ENCODE assay signal across 17 mouse cellular contexts in genomic region chr9:75400639-75401038, GRCm38 (mm10). TPM values are rescaled to one million over a fixed set of nuclear protein-coding genes. Genes with fewer than 3 reads are reported as not detected.
DNase-seq lines count a peak whose midpoint lies in the region; ATAC-seq and TF ChIP-seq lines count a peak whose summit lies in the region.
"Had no signal": no experiment of that assay in that cellular context is flagged by ENCODE, and none has a peak within 500 bp of the region (broad histone marks: within the 10 kb centered on the region; RNA-seq: fewer than 3 reads in every experiment).

No protein-coding gene starts in this region.

- ATAC-seq in cerebellum, adult (ENCODE audit: insufficient number of reproducible peaks, low FRiP score, low TSS enrichment) = no peak
- no peak for ATAC-seq in heart, embryonic 11.5 days (replicated peaks; ENCODE audit: insufficient number of reproducible peaks, low FRiP score, low TSS enrichment)
- ATAC-seq in neural tube, embryonic 13.5 days (ENCODE audit: low read depth) = no peak
- ATAC-seq: intestine, embryonic 15.5 days; midbrain, embryonic 16.5 days had no signal

- H3K4me2 ChIP-seq in heart, embryonic 11.5 days = no peak overlapping the region
- H3K4me2 ChIP-seq in neural tube, embryonic 13.5 days = no peak overlapping the region
- H3K4me2 ChIP-seq: embryonic facial prominence, embryonic 12.5 days; intestine, embryonic 15.5 days; liver, embryonic 13.5 days; neural tube, embryonic 15.5 days had no signal

- H3K27me3 ChIP-seq in cerebellum, adult 2 months (ENCODE audit: control insufficient read depth, insufficient read depth, low read length) = no peaks in the 10 kb centered on the region
- no peaks in the 10 kb centered on the region for H3K27me3 ChIP-seq in heart, embryonic 11.5 days (ENCODE audit: control insufficient read depth, insufficient read depth, low read length)
- no peaks in the 10 kb centered on the region for H3K27me3 ChIP-seq in neural tube, embryonic 13.5 days
- H3K27me3 ChIP-seq: embryonic facial prominence, embryonic 12.5 days; intestine, embryonic 15.5 days; liver, embryonic 13.5 days; neural tube, embryonic 15.5 days had no signal

- intact Hi-C loops in heart, postnatal 25 days (cut with DNase I) = no loop called here

- peak; percentile 40 to 41 for DNase-seq in cerebellum, adult 2 months
- DNase-seq in heart, postnatal 25 days (ENCODE audit: low spot score) = no peak
- DNase-seq in neural tube, embryonic 10.5 days (ENCODE audit: extremely low spot score, low spot score) = no peak
- no peak for DNase-seq in lung, adult 2 months
- no peak for DNase-seq in spleen, postnatal 10 days (ENCODE audit: low spot score in 2 of 2)
- DNase-seq: liver, embryonic 13.5 days had no signal

- peaks cover 9% of the 10 kb centered on the region; the same call in 1 of the 2 replicates for H3K36me3 ChIP-seq in heart, embryonic 11.5 days (ENCODE audit: control insufficient read depth, insufficient read depth, low read length)
- peaks cover 30% of the 10 kb centered on the region for H3K36me3 ChIP-seq in neural tube, embryonic 13.5 days

- no peaks in the 10 kb centered on the region for H3K9me3 ChIP-seq in heart, embryonic 11.5 days (replicated peaks; ENCODE audit: control insufficient read depth, low read length)
- H3K9me3 ChIP-seq in neural tube, embryonic 13.5 days = no peaks in the 10 kb centered on the region
- H3K9me3 ChIP-seq: embryonic facial prominence, embryonic 12.5 days; intestine, embryonic 15.5 days; liver, embryonic 13.5 days; neural tube, embryonic 15.5 days had no signal

- 37% methylated on average over 5 of the region's 5 CpGs for WGBS in cerebellum, adult 2 months
- 49% methylated on average over 5 of the region's 5 CpGs for WGBS in heart, embryonic 11.5 days (ENCODE audit: insufficient replicate concordance)
- WGBS in neural tube, embryonic 13.5 days = 69% methylated on average over 5 of the region's 5 CpGs
- WGBS in lung, adult 2 months = 30% methylated on average over 5 of the region's 5 CpGs

- H3K4me3 ChIP-seq in cerebellum, adult 2 months (replicated peaks; ENCODE audit: insufficient read depth, low read depth, low read length) = no peak overlapping the region
- no peak overlapping the region for H3K4me3 ChIP-seq in heart, embryonic 11.5 days (ENCODE audit: low read depth, low read length)
- no peak overlapping the region for H3K4me3 ChIP-seq in neural tube, embryonic 13.5 days
- no peak overlapping the region for H3K4me3 ChIP-seq in lung, adult 2 months (replicated peaks; ENCODE audit: extremely low read depth, low read depth, low read length)
- H3K4me3 ChIP-seq: embryonic facial prominence, embryonic 12.5 days; intestine, embryonic 15.5 days; liver, embryonic 13.5 days; neural tube, embryonic 15.5 days had no signal

- H3K9ac ChIP-seq in heart, embryonic 11.5 days (ENCODE audit: low read depth, low read length) = 0 out of 2 replicates have a peak overlapping the region, but pooled peaks have one; percentile 5
- H3K9ac ChIP-seq in neural tube, embryonic 13.5 days = peak overlapping the region; percentile 12; the same call in 1 of the 2 replicates
- H3K9ac ChIP-seq: embryonic facial prominence, embryonic 12.5 days; intestine, embryonic 15.5 days; liver, embryonic 13.5 days; neural tube, embryonic 15.5 days had no signal

- TF ChIP-seq POLR2A in cerebellum, adult 2 months (IDR thresholded peaks at IDR 0.05; ENCODE audit: borderline replicate concordance, insufficient read depth, low read length) = no peak
- no peak for TF ChIP-seq POLR2A in lung, adult 2 months (IDR thresholded peaks at IDR 0.05; ENCODE audit: borderline replicate concordance, extremely low read depth, low read depth, low read length)

- no peak for TF ChIP-seq CTCF in cerebellum, adult 2 months (IDR thresholded peaks at IDR 0.05; ENCODE audit: borderline replicate concordance, insufficient read depth, low read depth, low read length)
- no peak for TF ChIP-seq CTCF in lung, adult 2 months (IDR thresholded peaks at IDR 0.05; ENCODE audit: insufficient read depth, low read length)

- H3K27ac ChIP-seq in cerebellum, adult 2 months (ENCODE audit: insufficient read depth, low read length) = no peak overlapping the region
- H3K27ac ChIP-seq in heart, embryonic 11.5 days (ENCODE audit: low read depth, low read length) = no peak overlapping the region
- H3K27ac ChIP-seq in neural tube, embryonic 13.5 days (replicated peaks) = no peak overlapping the region
- H3K27ac ChIP-seq: embryonic facial prominence, embryonic 12.5 days; intestine, embryonic 15.5 days; liver, embryonic 13.5 days; neural tube, embryonic 15.5 days had no signal

- peaks cover 19% of the 10 kb centered on the region for H3K4me1 ChIP-seq in cerebellum, adult 2 months (ENCODE audit: control insufficient read depth, insufficient read depth, low read length)
- peaks cover 39% of the 10 kb centered on the region for H3K4me1 ChIP-seq in heart, embryonic 11.5 days (ENCODE audit: control insufficient read depth, insufficient read depth, low read length)
- peaks cover 50% of the 10 kb centered on the region for H3K4me1 ChIP-seq in neural tube, embryonic 13.5 days (replicated peaks)
- peaks cover 21% of the 10 kb centered on the region for H3K4me1 ChIP-seq in lung, adult 2 months (ENCODE audit: control insufficient read depth, insufficient read depth, low read length)

RNA-seq across cellular contexts. Expression of gene Mapk6, which starts 9.2 kb away (rescaled TPM):
- 71.3 and 76.0 TPM in 2 replicates for polyA plus RNA-seq in cerebellum, adult 2 months (2012; rRNA removed)
- 70.0 and 77.5 TPM in 2 replicates for polyA plus RNA-seq in heart, embryonic 11.5 days (2014; fragmentation: Nextera tagmentation; extraction: Ambion mirVana)
- total RNA-seq in heart, postnatal 25 days (2021) = 10 to 100 TPM; 30.9 to 31.0 TPM
- polyA plus RNA-seq in neural tube, embryonic 13.5 days (2015; fragmentation: Nextera tagmentation; extraction: Ambion mirVana) = 168 and 170 TPM in 2 replicates
- 14.5 and 25.2 TPM in 2 replicates for polyA plus RNA-seq in lung, adult 2 months (2012; rRNA removed)

RNA-seq across cellular contexts. Expression of gene Leo1, which starts 40.7 kb away (rescaled TPM):
- polyA plus RNA-seq in cerebellum, adult 2 months (2012; rRNA removed) = 26.9 and 31.6 TPM in 2 replicates
- 33.5 and 36.0 TPM in 2 replicates for polyA plus RNA-seq in heart, embryonic 11.5 days (2014; fragmentation: Nextera tagmentation; extraction: Ambion mirVana)
- total RNA-seq in heart, postnatal 25 days (2021) = 10 to 100 TPM; 12.0 to 20.6 TPM
- 41.4 and 44.5 TPM in 2 replicates for polyA plus RNA-seq in neural tube, embryonic 13.5 days (2015; fragmentation: Nextera tagmentation; extraction: Ambion mirVana)
- 2.5 and 4.1 TPM in 2 replicates for polyA plus RNA-seq in lung, adult 2 months (2012; rRNA removed)

RNA-seq across cellular contexts. Expression of gene Bcl2l10, which starts 53.1 kb away (rescaled TPM):
- polyA plus RNA-seq in cerebellum, adult 2 months (2012; rRNA removed) = 0.17 and 0.25 TPM in 2 replicates
- not detected in 2 replicates for polyA plus RNA-seq in heart, embryonic 11.5 days (2014; fragmentation: Nextera tagmentation; extraction: Ambion mirVana)
- not detected for total RNA-seq in heart, postnatal 25 days (2021)
- not detected in 2 replicates for polyA plus RNA-seq in neural tube, embryonic 13.5 days (2015; fragmentation: Nextera tagmentation; extraction: Ambion mirVana)
- polyA plus RNA-seq in lung, adult 2 months (2012; rRNA removed) = 0.09 TPM in 1 of 2 replicates, not detected in the other
- total RNA-seq: hematopoietic stem cell, adult 5-6 weeks; left cerebral cortex, postnatal 36 days had no signal
- polyA plus RNA-seq: embryonic facial prominence, embryonic 12.5 days; forebrain, embryonic 11.5 days; intestine, embryonic 15.5 days; liver, embryonic 13.5 days; midbrain, embryonic 16.5 days; neural tube, embryonic 15.5 days; spleen, adult 2 months had no signal

Comparison
In these comparisons a context has a peak if more than half of its experiments do, and no peak if none do; other contexts are left out.
1. DNase-seq: peak in cerebellum, adult 2 months (2 of 2); none in heart, postnatal 25 days (single experiment), neural tube, embryonic 10.5 days (single experiment), lung, adult 2 months (single experiment) and spleen, postnatal 10 days (0 of 2).